Mouse (Mus musculus): ENCODE measurements at regions not wholly inside any gene's neighbourhood (a gene's known extent, or its start where the extent isn't known, plus 50 kb on each side); places are given as distances from the start of the nearest gene placed in this dataset.

- no peak for TF ChIP-seq CTCF (IDR thresholded peaks at IDR 0.05; ENCODE audit: low read depth)
- no peak for TF ChIP-seq EP300 (IDR thresholded peaks at IDR 0.05; ENCODE audit: low read depth)
These were observed 125.2 kb upstream of the Cttnbp2 start for GRCm38 (mm10) chr6:18639712-18640383.

Measured in liver, embryonic 14.5 days (tissue).